Mouse (Mus musculus) cerebellum, adult 11 months (tissue): Measurements from ENCODE around the gene Osm.

Source experiments
- DNase-seq: peaks from one replicate; pipeline ENCODE4 v3.0.0; 2022

Osm gene

DNA sequence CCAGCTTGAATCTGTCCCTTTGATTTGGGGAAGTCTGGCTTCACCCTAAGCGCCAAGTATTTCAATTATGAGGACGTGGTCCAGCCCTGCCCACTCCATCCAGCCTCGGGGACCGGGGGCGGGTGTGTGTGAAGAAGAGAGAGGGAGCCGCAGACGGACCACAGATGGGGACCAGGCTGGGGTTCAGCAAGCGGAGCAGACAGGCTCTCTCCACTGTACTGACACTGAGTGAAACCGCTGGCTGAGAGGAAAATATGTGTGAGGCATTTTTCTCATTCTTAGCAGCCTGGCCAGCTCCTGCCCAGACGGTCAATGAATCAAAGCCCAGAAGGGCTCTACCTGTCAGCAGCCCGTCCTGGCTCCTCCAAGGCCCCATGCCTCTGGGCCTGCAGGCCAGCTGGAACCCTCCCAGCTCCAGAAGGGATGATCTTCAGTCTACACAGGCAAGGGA, 40.2 kb downstream of the Osm start:
- DNase-seq, result no peak

GRCm38 (mm10) chr11:4279909-4280308, 43.7 kb downstream of the Osm start:
- DNase-seq, result no peak

GRCm38 (mm10) chr11:4281852-4282251, 45.6 kb downstream of the Osm start:
- DNase-seq, result no peak

- DNase-seq, result no peak
These were observed 47.4 kb downstream of the Osm start for GRCm38 (mm10) chr11:4283627-4284026.

- DNase-seq, result no peak
These were observed 53.1 kb downstream of the Osm start for GRCm38 (mm10) chr11:4289280-4289679.
